Mouse (Mus musculus) C2C12 (cell line): Measurements from ENCODE around the gene Unc5b. TPM values are rescaled to one million over a fixed set of nuclear protein-coding genes. Genes with fewer than 3 reads are reported as not detected.
"Not testable (repeated sequence)": the region's sequence is repeated elsewhere in the genome, so short reads cannot be mapped to it uniquely, and the experiment has no call there.

Source experiments
- H3K27me3 ChIP-seq: one replicate; pipeline ENCODE4 v1.6.1; 2011; ENCODE audit not compliant: control insufficient read depth, insufficient read depth, insufficient read length
- H3K36me3 ChIP-seq: one replicate; pipeline ENCODE4 v1.6.1; 2011; ENCODE audit not compliant: control insufficient read depth, insufficient read depth
- H3K4me3 ChIP-seq: one replicate; pipeline ENCODE4 v1.5.1; 2011; ENCODE audit warnings: mild to moderate bottlenecking, control low read depth; ENCODE audit not compliant: poor library complexity, insufficient read depth, severe bottlenecking
- H3K79me2 ChIP-seq: one replicate; pipeline ENCODE4 v1.6.1; 2011; ENCODE audit not compliant: control insufficient read depth, insufficient read depth
- H3K79me3 ChIP-seq: one replicate; pipeline ENCODE4 v1.6.1; 2011; ENCODE audit warnings: low read depth, control low read depth
- H3ac ChIP-seq: one replicate; pipeline ENCODE3; 2011; ENCODE audit warnings: low read depth; ENCODE audit not compliant: control insufficient read depth, insufficient read length
- CEBPB ChIP-seq: IDR thresholded peaks from one replicate; pipeline ENCODE4 v1.6.1; 2011; ENCODE audit warnings: low read depth, mild to moderate bottlenecking, control low read depth, moderate library complexity
- CTCF ChIP-seq: IDR thresholded peaks from one replicate; pipeline ENCODE4 v1.5.1; 2011; ENCODE audit not compliant: control insufficient read depth, insufficient read depth, insufficient read length
- FOSL1 ChIP-seq: IDR thresholded peaks from one replicate; pipeline ENCODE4 v1.8.0; 2011; ENCODE audit warnings: mild to moderate bottlenecking, low read length; ENCODE audit not compliant: poor library complexity, insufficient read depth, severe bottlenecking
- MAX ChIP-seq: IDR thresholded peaks from one replicate; pipeline ENCODE4 v1.6.1; 2011; ENCODE audit warnings: mild to moderate bottlenecking, control low read depth
- MYOD1 ChIP-seq: IDR thresholded peaks from one replicate; pipeline ENCODE4 v1.6.1; 2011; ENCODE audit warnings: low read depth; ENCODE audit not compliant: control insufficient read depth, insufficient read length
- MYOG ChIP-seq: IDR thresholded peaks from one replicate; pipeline ENCODE4 v1.6.1; 2011; ENCODE audit not compliant: control insufficient read depth, insufficient read length; ENCODE audit errors: extremely low read depth
- USF1 ChIP-seq: IDR thresholded peaks from one replicate; pipeline ENCODE4 v1.6.1; 2011; ENCODE audit warnings: low read depth, mild to moderate bottlenecking, control low read depth, moderate library complexity
- polyA plus RNA-seq: library from polyadenylated mRNA; unstranded; fragments of >200 nt; fragmentation: generic; extraction: Trizol; gene quantifications from one replicate; pipeline ENCODE4 v1.2.1, GENCODE M21; 2012; ENCODE audit warnings: missing spikeins

Gene Unc5b
- polyA plus RNA-seq, 1 experiment, result 142 TPM

DNA sequence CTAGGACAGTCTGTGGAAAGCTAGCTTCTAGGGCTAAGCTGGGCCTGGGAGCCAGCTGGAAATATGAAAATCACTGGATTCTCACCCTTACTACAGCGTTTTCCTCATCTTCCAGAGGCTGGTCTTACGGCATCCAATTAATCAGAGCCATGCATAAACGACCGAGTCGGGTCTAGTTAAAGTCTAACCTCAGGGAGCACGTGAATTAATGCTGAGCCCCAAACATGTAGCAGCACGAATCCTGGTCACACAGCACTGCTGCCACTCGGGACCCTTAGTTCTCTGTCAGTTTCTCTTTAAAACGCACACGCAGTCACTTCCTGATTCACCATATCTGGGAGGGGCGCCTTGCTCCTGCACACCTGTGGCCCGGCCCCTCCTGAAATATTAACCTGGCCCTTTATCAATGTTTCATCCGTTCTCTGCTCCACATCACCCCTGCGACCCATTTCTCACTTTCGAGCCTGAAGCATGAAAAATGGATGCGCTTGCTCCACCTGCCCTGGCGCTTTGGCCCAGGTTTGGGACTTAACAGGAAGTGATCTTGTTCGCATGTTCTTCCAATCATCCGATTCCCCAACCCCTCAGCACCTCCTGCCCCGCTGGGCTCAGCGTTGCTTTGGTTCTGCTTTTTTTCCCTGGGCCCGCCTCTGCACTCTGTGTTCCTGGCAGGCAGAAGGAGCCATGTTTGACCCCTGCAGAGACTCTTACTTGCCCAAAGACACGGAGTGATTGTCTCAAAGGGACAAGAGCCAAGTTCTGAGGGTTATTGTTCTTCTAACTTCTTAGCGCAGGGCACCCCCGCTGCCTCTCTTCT is 31.3 kb upstream of the Unc5b start:
- no peak for TF ChIP-seq MAX
- no peak for TF ChIP-seq USF1
- no peak for TF ChIP-seq CTCF
- no peak for TF ChIP-seq CEBPB
- TF ChIP-seq MYOG, result no peak
- no peak for TF ChIP-seq MYOD1
- TF ChIP-seq FOSL1, result no peak
- no peak overlapping the region for H3ac ChIP-seq
- H3K27me3 ChIP-seq, result peaks cover 13% of the 10 kb centered on the region
- no peaks in the 10 kb centered on the region for H3K79me2 ChIP-seq
- H3K4me3 ChIP-seq, result no peak overlapping the region
- no peaks in the 10 kb centered on the region for H3K79me3 ChIP-seq
- no peaks in the 10 kb centered on the region for H3K36me3 ChIP-seq

DNA sequence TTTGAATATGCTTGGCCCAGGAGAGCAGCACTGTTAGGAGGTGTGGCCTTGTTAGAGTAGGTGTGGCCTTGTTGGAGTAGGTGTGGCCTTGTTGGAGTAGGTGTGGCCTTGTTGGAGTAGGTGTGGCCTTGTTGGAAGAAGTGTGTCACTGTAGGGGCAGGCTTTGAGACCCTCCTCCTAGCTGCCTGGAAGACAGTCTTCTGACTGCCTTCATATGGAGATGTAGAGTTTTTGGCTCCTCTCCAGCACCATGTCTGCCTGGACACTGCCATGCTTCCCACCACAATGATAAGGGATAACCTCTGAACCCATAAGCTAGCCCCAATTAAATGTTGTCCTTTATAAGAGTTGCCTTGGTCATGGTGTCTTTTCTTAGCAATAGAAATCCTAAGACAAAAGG is 13.9 kb upstream of the Unc5b start:
- H3K4me3 ChIP-seq, H3K27me3 ChIP-seq, H3K36me3 ChIP-seq, H3K79me2 ChIP-seq, H3K79me3 ChIP-seq, H3ac ChIP-seq: not testable (repeated sequence)

DNA sequence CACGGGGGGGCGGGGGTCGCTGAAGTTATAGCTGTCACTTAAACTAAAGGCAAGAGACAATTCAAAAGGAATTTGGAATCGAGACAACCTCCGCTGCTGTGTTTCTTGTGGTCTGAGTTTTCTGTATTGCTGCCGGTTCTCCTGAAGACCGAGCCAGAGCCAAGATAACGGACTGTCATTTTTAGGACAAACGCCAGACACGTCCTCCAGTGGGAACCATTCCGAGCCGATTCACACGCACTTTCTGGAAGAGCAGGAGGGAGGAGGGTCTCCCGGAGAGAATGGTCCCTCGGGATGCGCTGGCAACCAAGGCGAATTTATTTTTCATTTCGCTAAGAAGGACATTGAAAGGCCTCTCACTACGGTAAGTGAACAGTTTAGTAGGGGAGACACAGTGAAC is 7.4 kb upstream of the Unc5b start:
- TF ChIP-seq USF1 (no peak), MYOD1 (no peak), FOSL1 (no peak), CTCF (no peak), CEBPB (no peak), MAX (no peak), MYOG (no peak)
- no peaks in the 10 kb centered on the region for H3K36me3 ChIP-seq
- no peaks in the 10 kb centered on the region for H3K79me3 ChIP-seq

GRCm38 (mm10) chr10:60834949-60835348 is 3.6 kb upstream of the Unc5b start:
- TF ChIP-seq MAX (no peak), CEBPB (peak; percentile 8), CTCF (peak; percentile 98)
- Histone ChIP-seq H3K36me3 (no peaks in the 10 kb centered on the region), H3K79me3 (peaks cover 13% of the 10 kb centered on the region), H3K4me3 (no peak overlapping the region), H3ac (no peak overlapping the region), H3K79me2 (peaks cover 15% of the 10 kb centered on the region), H3K27me3 (no peaks in the 10 kb centered on the region)

More for the DNA sequence above, 7.4 kb upstream of the Unc5b start:
- H3K27me3 ChIP-seq, result no peaks in the 10 kb centered on the region
- no peak overlapping the region for H3K4me3 ChIP-seq
- no peaks in the 10 kb centered on the region for H3K79me2 ChIP-seq
- no peak overlapping the region for H3ac ChIP-seq

DNA sequence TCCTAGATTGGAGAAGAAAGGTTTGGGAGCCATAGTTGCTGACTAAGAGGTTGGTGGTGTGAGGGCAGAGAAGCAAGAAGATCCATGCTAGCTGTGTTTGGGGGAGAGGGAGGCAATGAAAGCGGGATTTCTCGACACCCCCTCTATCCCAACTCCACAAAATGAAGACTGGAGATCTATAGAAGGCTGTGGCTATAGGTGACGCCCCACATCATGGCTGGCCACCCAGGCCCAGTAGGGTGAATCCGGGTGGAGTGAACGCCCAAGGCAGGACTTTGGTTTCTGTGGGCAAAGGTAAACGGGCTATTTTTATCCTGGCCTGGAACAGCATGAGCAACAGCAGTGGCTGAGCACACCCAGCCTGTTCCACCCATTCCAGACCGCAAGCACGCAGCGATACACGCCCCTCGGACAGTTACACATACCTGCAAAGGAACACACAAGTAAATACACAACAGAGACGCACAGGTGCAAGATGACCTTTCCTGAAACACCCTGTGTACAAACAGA is 1.3 kb upstream of the Unc5b start:
- Histone ChIP-seq H3K79me2 (peaks cover 37% of the 10 kb centered on the region), H3K36me3 (peaks cover 13% of the 10 kb centered on the region), H3K79me3 (peaks cover 36% of the 10 kb centered on the region), H3ac (no peak overlapping the region), H3K4me3 (no peak overlapping the region), H3K27me3 (no peaks in the 10 kb centered on the region)
- TF ChIP-seq FOSL1 (no peak), MAX (no peak), CTCF (no peak)

GRCm38 (mm10) chr10:60830556-60831350 is 628 bp downstream of the Unc5b start:
- H3K27me3 ChIP-seq, result no peaks in the 10 kb centered on the region
- TF ChIP-seq USF1 (no peak), MYOD1 (no peak), CEBPB (no peak), CTCF (no peak), MYOG (no peak), MAX (no peak), FOSL1 (no peak)

More at GRCm38 (mm10) chr10:60830556-60831350, 628 bp downstream of the Unc5b start:
- Histone ChIP-seq H3K79me3 (peaks cover 55% of the 10 kb centered on the region), H3K79me2 (peaks cover 57% of the 10 kb centered on the region), H3K36me3 (peaks cover 18% of the 10 kb centered on the region), H3K4me3 (peak overlapping the region; percentile 91), H3ac (peak overlapping the region; percentile 97)
